Mouse (Mus musculus) MEL (cell line): ENCODE results near the gene Opa1.

Experiments
- BHLHE40 ChIP-seq: IDR thresholded peaks from 2 replicates; pipeline ENCODE4 v1.6.1; 2012; ENCODE audit warnings: low read depth, mild to moderate bottlenecking, inconsistent platforms, low read length, improper control_type of control experiment, borderline replicate concordance
- CHD1 ChIP-seq: IDR thresholded peaks from 2 replicates; pipeline ENCODE4 v1.6.1; 2012; ENCODE audit warnings: low read depth, mild to moderate bottlenecking, inconsistent platforms, low read length, improper control_type of control experiment
- CTCF ChIP-seq, 3 experiments: IDR thresholded peaks in 2 of 3; conservative IDR thresholded peaks in 1 of 3; 2 replicates each; pipeline ENCODE4 v1.5.1; 2011 to 2012; ENCODE audit warnings: low read length in 3 of 3, low read depth in 2 of 3, mild to moderate bottlenecking in 2 of 3, improper control_type of control experiment in 1 of 3, inconsistent platforms in 1 of 3, mixed read lengths in 1 of 3, moderate library complexity in 1 of 3; ENCODE audit not compliant: control insufficient read depth in 1 of 3, insufficient read depth in 1 of 3, poor library complexity in 1 of 3, severe bottlenecking in 1 of 3
- EP300 ChIP-seq, 2 experiments: IDR thresholded peaks; 2 replicates each; pipeline ENCODE4 v1.6.1; 2011; ENCODE audit warnings: improper control_type of control experiment in 2 of 2, low read length in 2 of 2, low read depth in 1 of 2, mild to moderate bottlenecking in 1 of 2
- ETS1 ChIP-seq: IDR thresholded peaks from 2 replicates; pipeline ENCODE4 v1.6.1; 2012; ENCODE audit warnings: low read depth, mild to moderate bottlenecking, inconsistent platforms, low read length, improper control_type of control experiment, moderate library complexity
- GABPA ChIP-seq: IDR thresholded peaks from 2 replicates; pipeline ENCODE4 v1.6.1; 2012; ENCODE audit warnings: low read depth, mild to moderate bottlenecking, inconsistent platforms, low read length, improper control_type of control experiment, moderate library complexity
- JUND ChIP-seq: IDR thresholded peaks from 2 replicates; pipeline ENCODE4 v1.6.1; 2011; ENCODE audit warnings: low read depth, mild to moderate bottlenecking, improper control_type of control experiment, low read length
- MAX ChIP-seq: IDR thresholded peaks from 2 replicates; pipeline ENCODE4 v1.6.1; 2011; ENCODE audit warnings: low read length, improper control_type of control experiment
- POLR2A ChIP-seq, 2 experiments: IDR thresholded peaks; 2 replicates each; pipeline ENCODE4 v1.6.1; 2011 to 2012; ENCODE audit warnings: low read length in 2 of 2, mild to moderate bottlenecking in 2 of 2, control low read depth in 1 of 2, improper control_type of control experiment in 1 of 2, low read depth in 1 of 2, moderate library complexity in 1 of 2; ENCODE audit not compliant: control insufficient read depth in 1 of 2, insufficient read depth in 1 of 2, poor library complexity in 1 of 2
- SIN3A ChIP-seq: IDR thresholded peaks from 2 replicates; pipeline ENCODE4 v1.6.1; 2012; ENCODE audit warnings: low read length, improper control_type of control experiment, inconsistent platforms
- TBP ChIP-seq: IDR thresholded peaks from 2 replicates; pipeline ENCODE4 v1.8.0; 2011; ENCODE audit warnings: low read depth, low read length, improper control_type of control experiment
- ZC3H11A ChIP-seq: IDR thresholded peaks from 2 replicates; pipeline ENCODE4 v1.6.1; 2012; ENCODE audit warnings: low read depth, mild to moderate bottlenecking, inconsistent platforms, low read length, improper control_type of control experiment
- ZKSCAN1 ChIP-seq: IDR thresholded peaks from 2 replicates; pipeline ENCODE4 v1.6.1; 2012; ENCODE audit warnings: low read depth, mild to moderate bottlenecking, inconsistent platforms, low read length, improper control_type of control experiment, moderate library complexity

DNA sequence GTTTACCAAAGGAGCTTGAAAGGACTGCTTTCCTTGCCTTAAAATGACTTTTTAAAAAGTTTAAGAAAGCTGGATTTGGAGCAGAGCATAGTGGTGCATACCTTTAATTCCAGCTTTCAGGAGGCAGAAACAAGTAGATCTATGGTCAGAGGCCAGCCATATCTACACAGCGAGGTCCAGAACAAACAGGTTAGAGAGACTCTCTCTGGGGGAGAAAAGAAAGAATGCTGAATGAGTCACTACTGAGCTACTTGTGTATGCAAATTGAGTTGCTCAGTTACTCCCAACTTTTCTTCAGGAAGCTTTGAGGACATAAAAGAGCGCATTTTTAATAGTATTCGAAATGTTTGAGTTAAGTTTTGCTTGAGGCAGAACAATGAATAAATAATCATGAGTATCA, 65.7 kb downstream of the Opa1 start:
- TF ChIP-seq EP300 (IDR thresholded peaks at IDR 0.05; ENCODE audit: low read depth in 1 of 2, low read length in 2 of 2), result no peak
- no peak for TF ChIP-seq CTCF (IDR thresholded peaks at IDR 0.05 in 2 of 3, conservative IDR thresholded peaks at IDR 0.05 in 1 of 3; ENCODE audit: control insufficient read depth in 1 of 3, insufficient read depth in 1 of 3, low read depth in 2 of 3, low read length in 3 of 3, poor library complexity in 1 of 3, severe bottlenecking in 1 of 3)
- no peak for TF ChIP-seq ETS1
- no peak for TF ChIP-seq ZKSCAN1
- no peak for TF ChIP-seq BHLHE40
- TF ChIP-seq MAX, result no peak
- TF ChIP-seq GABPA, result no peak
- TF ChIP-seq ZC3H11A, result no peak
- TF ChIP-seq POLR2A (IDR thresholded peaks at IDR 0.05; ENCODE audit: control insufficient read depth in 1 of 2, insufficient read depth in 1 of 2, low read depth in 1 of 2, low read length in 2 of 2, poor library complexity in 1 of 2), result no peak
- TF ChIP-seq SIN3A, result no peak
- no peak for TF ChIP-seq TBP
- no peak for TF ChIP-seq CHD1
- TF ChIP-seq JUND, result no peak
